Mouse (Mus musculus): ENCODE results near the gene Cdh18.
"Not testable (repeated sequence)": the region's sequence is repeated elsewhere in the genome, so short reads cannot be mapped to it uniquely, and the experiment has no call there.

The Cdh18 gene

GRCm38 (mm10) chr15:23174623-23175022 is 625.8 kb downstream of the Cdh18 start:
- DNase-seq (ENCODE audit: low spot score in 2 of 2) = no peak

GRCm38 (mm10) chr15:23212068-23212467 is 663.2 kb downstream of the Cdh18 start:
- no peak for DNase-seq (ENCODE audit: low spot score in 2 of 2)

GRCm38 (mm10) chr15:23230616-23231015 is 681.8 kb downstream of the Cdh18 start:
- DNase-seq (ENCODE audit: low spot score in 2 of 2) = no peak

- DNase-seq (ENCODE audit: low spot score in 2 of 2) = no peak
Observed at GRCm38 (mm10) chr15:23257751-23258440, 709.1 kb downstream of the Cdh18 start.

- no peak for DNase-seq (ENCODE audit: low spot score in 2 of 2)
Observed at GRCm38 (mm10) chr15:23278421-23278820, 729.6 kb downstream of the Cdh18 start.

- no peak for DNase-seq (ENCODE audit: low spot score in 2 of 2)
Observed at GRCm38 (mm10) chr15:23305018-23305417, 756.2 kb downstream of the Cdh18 start.

- no peak for DNase-seq (ENCODE audit: low spot score in 2 of 2)
Observed at GRCm38 (mm10) chr15:23316766-23317165, 767.9 kb downstream of the Cdh18 start.

- DNase-seq (ENCODE audit: low spot score in 2 of 2) = no peak
Observed at GRCm38 (mm10) chr15:23317409-23317808, 768.6 kb downstream of the Cdh18 start.

- not testable (repeated sequence) for DNase-seq (ENCODE audit: low spot score in 2 of 2)
Observed at GRCm38 (mm10) chr15:23340338-23340737, 791.5 kb downstream of the Cdh18 start.

GRCm38 (mm10) chr15:23351078-23351477 is 802.3 kb downstream of the Cdh18 start:
- no peak for DNase-seq (ENCODE audit: low spot score in 2 of 2)

- DNase-seq (ENCODE audit: low spot score in 2 of 2) = no peak
Observed at GRCm38 (mm10) chr15:23366325-23366724, 817.5 kb downstream of the Cdh18 start.

- DNase-seq (ENCODE audit: low spot score in 2 of 2) = no peak
Observed at GRCm38 (mm10) chr15:23367712-23368111, 818.9 kb downstream of the Cdh18 start.

GRCm38 (mm10) chr15:23378016-23378750 is 829.4 kb downstream of the Cdh18 start:
- no peak for DNase-seq (ENCODE audit: low spot score in 2 of 2)

- no peak for DNase-seq (ENCODE audit: low spot score in 2 of 2)
Observed at GRCm38 (mm10) chr15:23385816-23386215, 837.0 kb downstream of the Cdh18 start.

- no peak for DNase-seq (ENCODE audit: low spot score in 2 of 2)
Observed at GRCm38 (mm10) chr15:23396646-23397045, 847.8 kb downstream of the Cdh18 start.

GRCm38 (mm10) chr15:23403792-23404191 is 855.0 kb downstream of the Cdh18 start:
- no peak for DNase-seq (ENCODE audit: low spot score in 2 of 2)

GRCm38 (mm10) chr15:23408256-23408655 is 859.4 kb downstream of the Cdh18 start:
- no peak for DNase-seq (ENCODE audit: low spot score in 2 of 2)

GRCm38 (mm10) chr15:23416450-23417080 is 867.7 kb downstream of the Cdh18 start:
- DNase-seq (ENCODE audit: low spot score in 2 of 2) = no peak

GRCm38 (mm10) chr15:23418158-23418557 is 869.3 kb downstream of the Cdh18 start:
- no peak for DNase-seq (ENCODE audit: low spot score in 2 of 2)

- no peak for DNase-seq (ENCODE audit: low spot score in 2 of 2)
Observed at GRCm38 (mm10) chr15:23420010-23420409, 871.2 kb downstream of the Cdh18 start.

GRCm38 (mm10) chr15:23430021-23430420 is 881.2 kb downstream of the Cdh18 start:
- no peak for DNase-seq (ENCODE audit: low spot score in 2 of 2)

GRCm38 (mm10) chr15:23448542-23448941 is 899.7 kb downstream of the Cdh18 start:
- DNase-seq (ENCODE audit: low spot score in 2 of 2) = no peak
